Mouse (Mus musculus) limb, embryonic 15.5 days (tissue): ENCODE data around the gene Phf13. TPM values are rescaled to one million over a fixed set of nuclear protein-coding genes. Genes with fewer than 3 reads are reported as not detected.
A peak's percentile ranks its signal among the peaks of the same experiment; 100 is the strongest.

Experiments used
- ATAC-seq: fragments of 200-750 bp; cut with Nextera tagmentation; 2 replicates; pipeline ENCODE4 v1.8.0; 2017; ENCODE audit warnings: low read depth, moderate TSS enrichment; ENCODE audit not compliant: insufficient number of reproducible peaks, low FRiP score, low TSS enrichment
- H3K27ac ChIP-seq: fragments of 300-500 bp; sonication (generic); 2 replicates; pipeline ENCODE4 v1.5.1; 2015; ENCODE audit warnings: moderate library complexity, mild to moderate bottlenecking, inconsistent platforms
- H3K27me3 ChIP-seq: fragments of 300-500 bp; sonication (generic); 2 replicates; pipeline ENCODE4 v1.6.1; 2015; ENCODE audit warnings: inconsistent platforms
- H3K36me3 ChIP-seq: fragments of 300-500 bp; sonication (generic); 2 replicates; pipeline ENCODE4 v1.6.1; 2015; ENCODE audit warnings: inconsistent platforms
- H3K4me1 ChIP-seq: fragments of 300-500 bp; sonication (generic); 2 replicates; pipeline ENCODE4 v1.6.1; 2015; ENCODE audit warnings: inconsistent platforms
- H3K4me2 ChIP-seq: fragments of 300-500 bp; sonication (generic); 2 replicates; pipeline ENCODE4 v1.6.1; 2015; ENCODE audit warnings: mild to moderate bottlenecking, inconsistent platforms
- H3K4me3 ChIP-seq: fragments of 300-500 bp; sonication (generic); 2 replicates; pipeline ENCODE4 v1.5.1; 2015; ENCODE audit warnings: mild to moderate bottlenecking, inconsistent platforms
- H3K9ac ChIP-seq: fragments of 300-500 bp; sonication (generic); 2 replicates; pipeline ENCODE4 v1.6.1; 2015; ENCODE audit warnings: inconsistent platforms
- H3K9me3 ChIP-seq: fragments of 300-500 bp; sonication (generic); 2 replicates; pipeline ENCODE4 v1.6.1; 2016; ENCODE audit warnings: inconsistent platforms
- WGBS: fragments of 180-500 bp; shearing (Covaris S2); methylation state at CpG from one replicate; pipeline ENCODE4 v1.1.7; 2015; 5-methylcytosine and 5-hydroxymethylcytosine counted together
- polyA plus RNA-seq: library from polyadenylated mRNA; unstranded; fragments of >200 nt; fragmentation: Nextera tagmentation; extraction: Ambion mirVana; gene quantifications from 2 replicates; pipeline ENCODE4 v1.2.1, GENCODE M21; 2015

Phf13 gene
- polyA plus RNA-seq, 1 experiment from 2014 or later, result 34.2 TPM

GRCm38 (mm10) chr4:151986650-151987049 lies 9.4 kb downstream of the Phf13 start:
- H3K27me3 ChIP-seq, result no peaks in the 10 kb centered on the region
- WGBS, result 65% methylated on average over 8 of the region's 8 CpGs
- H3K27ac ChIP-seq, result no peak overlapping the region
- no peak overlapping the region for H3K4me3 ChIP-seq
- peaks cover 45% of the 10 kb centered on the region for H3K4me1 ChIP-seq
- no peak for ATAC-seq
- H3K9ac ChIP-seq, result no peak overlapping the region
- H3K4me2 ChIP-seq, result no peak overlapping the region
- no peaks in the 10 kb centered on the region for H3K9me3 ChIP-seq
- H3K36me3 ChIP-seq, result peaks cover 49% of the 10 kb centered on the region

DNA sequence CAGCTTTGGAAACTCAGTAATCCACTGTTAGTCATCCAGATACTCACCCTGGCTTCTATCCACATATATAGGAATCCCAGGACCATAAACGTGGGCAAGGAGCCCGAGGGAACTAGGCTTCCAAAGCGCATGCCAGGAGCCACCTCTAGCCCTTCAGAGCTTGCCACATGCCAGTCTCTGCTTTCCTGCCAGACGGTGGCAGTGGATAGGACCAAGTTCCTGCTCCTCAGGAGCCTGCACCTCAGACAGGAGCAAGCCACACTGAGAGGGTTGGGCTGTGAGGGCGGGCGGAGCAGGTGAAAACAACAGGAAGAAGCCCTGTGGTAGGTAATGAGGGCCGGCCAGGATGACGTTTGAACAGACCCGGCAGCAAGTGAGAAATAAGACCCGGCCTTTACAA lies 10.2 kb downstream of the Phf13 start:
- Histone ChIP-seq H3K4me2 (no peak overlapping the region), H3K27me3 (no peaks in the 10 kb centered on the region), H3K9ac (no peak overlapping the region), H3K36me3 (peaks cover 48% of the 10 kb centered on the region), H3K4me3 (no peak overlapping the region), H3K4me1 (peaks cover 48% of the 10 kb centered on the region), H3K9me3 (no peaks in the 10 kb centered on the region), H3K27ac (0 out of 2 replicates have a peak overlapping the region, but pooled peaks have one; percentile 4)
- no peak for ATAC-seq
- WGBS, result 24% methylated on average over 10 of the region's 10 CpGs

DNA sequence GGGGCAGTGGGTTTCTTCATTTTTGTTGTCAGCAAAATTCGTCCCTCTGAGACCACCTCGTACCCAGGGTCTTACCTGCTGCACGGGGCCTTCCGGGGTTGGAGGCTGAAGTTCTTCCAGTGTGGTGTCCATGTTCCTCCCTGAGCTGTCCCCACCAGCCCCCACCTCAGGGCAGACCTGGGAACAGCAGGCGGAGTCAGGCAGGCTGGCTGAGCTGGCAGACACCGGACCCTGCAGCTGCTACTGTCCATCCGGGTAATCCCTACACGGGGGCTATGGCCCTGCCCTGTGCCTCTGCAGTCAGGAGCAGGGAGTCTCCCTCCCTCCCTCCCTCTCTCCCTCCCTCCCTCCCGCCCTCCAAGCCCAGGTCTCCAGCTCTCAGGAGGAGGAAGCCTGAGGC lies 12.5 kb downstream of the Phf13 start:
- ATAC-seq, result peak; percentile 62; the same call in 1 of the 2 replicates
- H3K4me2 ChIP-seq, result no peak overlapping the region
- peaks cover 62% of the 10 kb centered on the region for H3K36me3 ChIP-seq
- no peak overlapping the region for H3K9ac ChIP-seq
- H3K4me1 ChIP-seq, result peaks cover 38% of the 10 kb centered on the region
- H3K9me3 ChIP-seq, result no peaks in the 10 kb centered on the region
- H3K4me3 ChIP-seq, result peak overlapping the region; percentile 14; the same call in 1 of the 2 replicates
- H3K27me3 ChIP-seq, result no peaks in the 10 kb centered on the region
- 34% methylated on average over 8 of the region's 9 CpGs for WGBS
- H3K27ac ChIP-seq, result peak overlapping the region; percentile 14; the same call in 1 of the 2 replicates

DNA sequence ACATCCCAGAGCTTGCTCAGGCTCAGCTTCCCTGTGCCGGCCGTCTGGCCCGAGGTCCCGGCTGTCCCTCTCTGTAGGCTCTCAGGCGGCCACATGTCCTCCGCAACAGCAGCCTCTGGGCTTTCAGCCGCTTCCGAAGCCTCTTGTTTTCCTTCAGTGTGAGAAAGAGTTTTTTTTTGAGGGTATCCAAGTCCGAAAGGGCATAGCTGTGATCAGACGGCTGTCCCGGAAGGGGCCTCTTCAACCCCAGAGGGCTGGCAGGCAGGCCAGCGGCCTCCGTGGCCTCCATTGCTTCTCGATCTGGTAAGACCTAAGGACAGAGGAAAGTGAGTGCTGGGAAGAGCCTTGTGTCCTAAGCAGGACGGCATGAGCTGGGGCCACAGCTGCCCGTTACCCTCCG lies 13.0 kb downstream of the Phf13 start:
- 61% methylated on average over 17 of the region's 17 CpGs for WGBS
- Histone ChIP-seq H3K9me3 (no peaks in the 10 kb centered on the region), H3K9ac (no peak overlapping the region), H3K27me3 (no peaks in the 10 kb centered on the region), H3K4me3 (peak overlapping the region; percentile 14), H3K36me3 (peaks cover 62% of the 10 kb centered on the region), H3K4me1 (peaks cover 36% of the 10 kb centered on the region), H3K4me2 (0 out of 2 replicates have a peak overlapping the region, but pooled peaks have one; percentile 1), H3K27ac (peak overlapping the region; percentile 14)
- no peak for ATAC-seq

DNA sequence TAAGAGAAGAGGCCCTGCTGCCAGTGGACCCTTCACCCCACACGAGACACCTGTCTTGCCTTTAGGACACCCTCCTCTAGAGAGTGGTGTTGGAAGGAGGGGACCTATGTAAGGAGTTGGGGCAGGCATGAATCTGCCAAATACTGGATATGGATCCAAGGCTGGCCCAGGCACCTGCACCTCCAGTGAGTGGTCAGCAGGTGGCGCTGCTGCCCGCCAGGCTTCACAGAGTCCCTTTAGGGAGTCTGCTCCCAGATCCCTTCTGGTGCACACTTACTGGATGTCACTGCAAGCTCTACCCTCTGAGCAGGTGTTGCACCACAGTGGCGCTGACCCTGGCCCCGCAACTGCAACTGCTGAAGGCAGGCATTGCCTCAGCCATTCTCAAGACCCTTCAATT lies 14.7 kb downstream of the Phf13 start:
- Histone ChIP-seq H3K4me2 (no peak overlapping the region), H3K27me3 (no peaks in the 10 kb centered on the region), H3K9me3 (no peaks in the 10 kb centered on the region), H3K4me3 (no peak overlapping the region), H3K4me1 (peaks cover 24% of the 10 kb centered on the region), H3K36me3 (peaks cover 68% of the 10 kb centered on the region), H3K9ac (no peak overlapping the region), H3K27ac (0 out of 2 replicates have a peak overlapping the region, but pooled peaks have one; percentile 8)
- no peak for ATAC-seq
- WGBS, result 12% methylated on average over 5 of the region's 5 CpGs

GRCm38 (mm10) chr4:151980699-151981098 lies 15.4 kb downstream of the Phf13 start:
- Histone ChIP-seq H3K36me3 (peaks cover 66% of the 10 kb centered on the region), H3K27ac (no peak overlapping the region), H3K4me3 (no peak overlapping the region), H3K4me1 (peaks cover 18% of the 10 kb centered on the region), H3K9me3 (no peaks in the 10 kb centered on the region), H3K4me2 (no peak overlapping the region), H3K27me3 (no peaks in the 10 kb centered on the region), H3K9ac (no peak overlapping the region)
- 72% methylated on average over 8 of the region's 8 CpGs for whole genome bisulfite sequencing
- ATAC-seq, result no peak

DNA sequence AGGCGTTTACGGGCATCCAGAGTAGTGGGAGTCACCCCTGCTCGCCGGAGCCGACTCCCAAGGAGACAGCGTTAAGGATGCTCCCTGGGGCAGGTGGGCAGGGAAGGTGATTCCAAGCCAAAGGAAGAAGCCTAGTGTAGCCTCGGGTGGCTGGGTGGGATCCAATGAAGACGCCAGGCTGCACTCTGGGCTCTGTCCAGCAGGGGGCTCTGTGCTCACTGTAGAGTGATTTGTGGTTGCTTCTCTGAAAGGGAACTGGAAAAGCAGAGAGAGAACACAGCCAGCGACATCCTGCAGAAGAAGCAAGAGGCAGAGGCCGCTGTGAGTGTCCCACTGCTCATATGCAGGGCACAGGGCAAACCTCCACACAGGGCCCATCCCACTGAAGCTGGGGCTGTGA lies 18.3 kb downstream of the Phf13 start:
- peaks cover 70% of the 10 kb centered on the region for H3K36me3 ChIP-seq
- H3K27me3 ChIP-seq, result no peaks in the 10 kb centered on the region
- no peak overlapping the region for H3K9ac ChIP-seq
- no peaks in the 10 kb centered on the region for H3K9me3 ChIP-seq
- 37% methylated on average over 10 of the region's 10 CpGs for WGBS
- H3K4me2 ChIP-seq, result no peak overlapping the region
- ATAC-seq, result no peak
- H3K27ac ChIP-seq, result no peak overlapping the region
- peaks cover 11% of the 10 kb centered on the region; the same call in 1 of the 2 replicates for H3K4me1 ChIP-seq
- H3K4me3 ChIP-seq, result no peak overlapping the region

DNA sequence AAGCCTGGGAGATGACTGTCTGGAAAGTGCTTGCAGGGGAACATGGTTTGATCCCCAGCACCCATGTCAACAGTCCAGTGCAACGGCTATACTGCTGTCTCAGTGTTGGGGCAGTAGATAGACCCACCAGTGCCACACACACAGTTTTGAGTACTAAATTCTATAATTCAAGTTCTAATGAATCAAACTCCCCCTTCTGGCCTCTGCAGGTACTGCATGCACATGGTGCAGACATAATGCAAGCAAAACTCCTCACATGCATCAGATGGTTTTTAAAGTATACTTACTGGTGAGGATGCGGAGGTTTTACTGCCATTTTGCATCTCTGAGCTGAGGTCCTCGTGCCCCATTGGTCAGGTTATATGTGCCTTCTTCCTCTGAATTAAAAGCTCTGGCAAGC lies 20.6 kb downstream of the Phf13 start:
- peaks cover 6% of the 10 kb centered on the region; the same call in 1 of the 2 replicates for H3K4me1 ChIP-seq
- H3K27ac ChIP-seq, result no peak overlapping the region
- H3K36me3 ChIP-seq, result peaks cover 55% of the 10 kb centered on the region
- H3K9ac ChIP-seq, result no peak overlapping the region
- 95% methylated on average over 3 of the region's 3 CpGs for WGBS
- H3K27me3 ChIP-seq, result no peaks in the 10 kb centered on the region
- no peak overlapping the region for H3K4me3 ChIP-seq
- no peaks in the 10 kb centered on the region for H3K9me3 ChIP-seq
- ATAC-seq, result no peak
- H3K4me2 ChIP-seq, result no peak overlapping the region

GRCm38 (mm10) chr4:151972221-151972967 lies 23.7 kb downstream of the Phf13 start:
- no peak for ATAC-seq
- H3K9me3 ChIP-seq, result no peaks in the 10 kb centered on the region
- H3K27me3 ChIP-seq, result no peaks in the 10 kb centered on the region
- WGBS, result 62% methylated on average over 10 of the region's 10 CpGs
- H3K4me2 ChIP-seq, result no peak overlapping the region
- H3K4me3 ChIP-seq, result no peak overlapping the region
- H3K4me1 ChIP-seq, result no peaks in the 10 kb centered on the region
- peaks cover 62% of the 10 kb centered on the region for H3K36me3 ChIP-seq
- no peak overlapping the region for H3K27ac ChIP-seq
- no peak overlapping the region for H3K9ac ChIP-seq

DNA sequence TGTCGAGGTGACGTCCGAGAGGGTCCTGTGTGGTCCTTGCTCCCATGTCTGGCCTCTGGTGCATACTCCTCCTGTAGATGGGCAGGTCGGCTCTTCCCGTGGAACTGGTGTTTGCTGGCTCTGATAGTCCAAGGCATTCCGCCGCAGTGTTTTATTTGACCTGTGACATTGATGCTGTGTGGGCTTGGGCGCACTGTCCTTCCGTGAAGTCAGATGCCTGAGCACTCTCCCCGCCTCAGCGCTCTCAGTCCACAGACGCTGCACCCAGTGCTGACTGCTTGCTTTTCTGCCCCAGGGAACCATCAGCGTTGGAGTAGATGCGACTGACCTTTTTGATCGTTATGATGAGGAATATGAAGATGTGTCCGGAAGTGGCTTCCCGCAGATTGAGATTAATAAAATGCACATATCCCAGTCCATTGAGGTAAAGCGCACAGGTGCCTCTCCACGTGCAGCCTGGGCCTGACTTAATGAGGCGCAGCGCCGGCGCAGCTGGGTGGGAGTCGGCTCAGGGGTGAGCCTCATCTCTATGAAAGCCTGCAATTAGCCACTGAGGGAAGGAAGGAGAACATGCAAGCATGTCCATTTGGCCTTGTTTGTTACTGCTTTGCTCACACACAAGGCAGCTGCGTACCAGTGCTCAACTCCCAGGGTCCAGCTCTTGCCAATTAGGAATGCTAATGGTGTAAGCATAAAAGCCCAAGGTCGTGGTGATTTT lies 27.7 kb downstream of the Phf13 start:
- no peak overlapping the region for H3K27ac ChIP-seq
- no peak for ATAC-seq
- H3K4me2 ChIP-seq, result no peak overlapping the region
- peaks cover 64% of the 10 kb centered on the region for H3K36me3 ChIP-seq
- 93% methylated on average over 26 of the region's 26 CpGs for WGBS
- H3K9me3 ChIP-seq, result no peaks in the 10 kb centered on the region
- H3K4me1 ChIP-seq, result no peaks in the 10 kb centered on the region
- H3K4me3 ChIP-seq, result no peak overlapping the region
- no peak overlapping the region for H3K9ac ChIP-seq
- no peaks in the 10 kb centered on the region for H3K27me3 ChIP-seq

- no peak overlapping the region for H3K9ac ChIP-seq
- no peak overlapping the region for H3K4me3 ChIP-seq
- H3K9me3 ChIP-seq, result no peaks in the 10 kb centered on the region
- H3K4me2 ChIP-seq, result no peak overlapping the region
- H3K36me3 ChIP-seq, result peaks cover 69% of the 10 kb centered on the region
- H3K27me3 ChIP-seq, result no peaks in the 10 kb centered on the region
- no peaks in the 10 kb centered on the region for H3K4me1 ChIP-seq
- H3K27ac ChIP-seq, result no peak overlapping the region
- WGBS, result 94% methylated on average over 3 of the region's 3 CpGs
- no peak for ATAC-seq
Observed at GRCm38 (mm10) chr4:151962817-151963216, 33.2 kb downstream of the Phf13 start.

DNA sequence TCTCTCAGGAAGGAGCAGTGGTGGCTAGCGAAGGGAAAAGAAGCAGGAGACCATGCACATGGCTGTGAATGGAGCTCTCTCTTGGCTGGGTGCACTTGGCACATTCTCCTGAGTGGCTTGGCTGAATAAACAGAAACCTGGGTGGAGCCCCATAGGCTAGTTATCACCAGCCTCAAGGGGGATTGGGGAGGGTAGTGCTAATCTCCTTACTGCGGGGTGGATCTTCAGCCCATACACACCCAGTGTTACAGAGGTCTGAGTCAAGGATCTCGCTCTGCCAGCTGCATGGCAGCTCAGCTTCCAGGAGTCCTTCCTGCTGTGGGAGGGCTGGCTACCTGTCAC lies 35.6 kb downstream of the Phf13 start:
- Histone ChIP-seq H3K4me1 (no peaks in the 10 kb centered on the region), H3K4me3 (no peak overlapping the region), H3K9ac (no peak overlapping the region), H3K4me2 (no peak overlapping the region), H3K27me3 (no peaks in the 10 kb centered on the region), H3K9me3 (no peaks in the 10 kb centered on the region), H3K36me3 (peaks cover 71% of the 10 kb centered on the region), H3K27ac (no peak overlapping the region)
- no peak for ATAC-seq
- 73% methylated on average over 3 of the region's 3 CpGs for WGBS
